Mouse (Mus musculus) forebrain, embryonic 12.5 days (tissue): ENCODE results near the gene Chrm2. TPM values are rescaled to one million over a fixed set of nuclear protein-coding genes. Genes with fewer than 3 reads are reported as not detected.

ENCODE experiments used
- ATAC-seq: fragments of 200-750 bp; cut with Nextera tagmentation; 2 replicates; pipeline ENCODE4 v1.8.0; 2017; ENCODE audit warnings: moderate TSS enrichment; ENCODE audit not compliant: low FRiP score
- H3K27ac ChIP-seq: fragments of 300-500 bp; sonication (generic); 2 replicates; pipeline ENCODE4 v1.5.1; 2016; ENCODE audit warnings: mild to moderate bottlenecking
- H3K27me3 ChIP-seq: fragments of 300-500 bp; sonication (generic); 2 replicates; pipeline ENCODE4 v1.6.1; 2016; ENCODE audit warnings: mild to moderate bottlenecking
- H3K36me3 ChIP-seq: fragments of 300-500 bp; sonication (generic); replicated peaks from 2 replicates; pipeline ENCODE4 v1.6.1; 2016; ENCODE audit warnings: mild to moderate bottlenecking
- H3K4me1 ChIP-seq: fragments of 300-500 bp; sonication (generic); 2 replicates; pipeline ENCODE4 v1.6.1; 2016
- H3K4me2 ChIP-seq: fragments of 300-500 bp; sonication (generic); 2 replicates; pipeline ENCODE4 v1.6.1; 2016; ENCODE audit warnings: mild to moderate bottlenecking, moderate library complexity
- H3K4me3 ChIP-seq: fragments of 300-500 bp; sonication (generic); replicated peaks from 2 replicates; pipeline ENCODE4 v1.5.1; 2016; ENCODE audit warnings: mild to moderate bottlenecking
- H3K9ac ChIP-seq: fragments of 300-500 bp; sonication (generic); 2 replicates; pipeline ENCODE4 v1.6.1; 2016; ENCODE audit warnings: mild to moderate bottlenecking
- H3K9me3 ChIP-seq: fragments of 300-500 bp; sonication (generic); 2 replicates; pipeline ENCODE4 v1.6.1; 2016
- WGBS: fragments of 180-500 bp; shearing (Covaris S2); methylation state at CpG from one replicate; pipeline ENCODE4 v1.1.7; 2016; 5-methylcytosine and 5-hydroxymethylcytosine counted together
- microRNA counts: library from miRNA; unstranded; fragments of <30 nt; microRNA quantifications from one replicate; lab custom pipeline; 2017
- microRNA-seq: library from miRNA; unstranded; fragments of <30 nt; microRNA quantifications from one replicate; pipeline ENCODE4, GENCODE M21; 2017
- polyA plus RNA-seq: library from polyadenylated mRNA; unstranded; fragments of >200 nt; fragmentation: Nextera tagmentation; extraction: Ambion mirVana; gene quantifications from 2 replicates; pipeline ENCODE4 v1.2.1, GENCODE M21; 2016

Gene Chrm2
- polyA plus RNA-seq, 1 experiment from 2014 or later = 0.82 TPM

DNA sequence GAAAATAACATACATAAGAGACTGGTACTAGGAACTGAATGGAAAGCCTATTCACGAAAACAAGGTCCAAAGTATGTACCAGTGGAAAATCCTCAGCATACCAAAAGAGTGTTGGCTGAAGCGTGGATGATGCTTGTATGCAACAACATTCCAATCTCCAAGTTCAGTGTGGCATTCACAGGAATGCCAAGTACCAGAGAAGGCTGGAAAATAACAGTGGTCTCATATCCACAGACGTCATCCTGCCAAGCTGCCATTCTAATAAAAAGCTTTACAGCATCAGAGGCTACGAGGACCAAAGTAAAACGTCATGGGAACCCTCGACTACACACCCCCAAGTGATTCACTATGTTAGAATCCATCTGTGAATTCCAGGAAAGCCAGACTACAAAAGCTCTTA lies 153.4 kb downstream of the Chrm2 start:
- no peak for ATAC-seq
- 85% methylated on average over 6 of the region's 6 CpGs for WGBS
- Histone ChIP-seq H3K27me3 (no peaks in the 10 kb centered on the region), H3K4me2 (no peak overlapping the region), H3K9ac (no peak overlapping the region), H3K4me3 (no peak overlapping the region), H3K36me3 (no peaks in the 10 kb centered on the region), H3K9me3 (no peaks in the 10 kb centered on the region), H3K4me1 (no peaks in the 10 kb centered on the region), H3K27ac (no peak overlapping the region)

GRCm38 (mm10) chr6:36566886-36567285 lies 179.0 kb downstream of the Chrm2 start:
- Histone ChIP-seq H3K4me1 (no peaks in the 10 kb centered on the region), H3K36me3 (no peaks in the 10 kb centered on the region), H3K27me3 (no peaks in the 10 kb centered on the region), H3K4me3 (no peak overlapping the region), H3K9me3 (no peaks in the 10 kb centered on the region), H3K27ac (no peak overlapping the region), H3K4me2 (no peak overlapping the region), H3K9ac (no peak overlapping the region)
- no peak for ATAC-seq
- 79% methylated on average over 2 of the region's 2 CpGs for WGBS

MicroRNAs within 50 kb of the gene (microRNA counts, 519-probe panel; counts per million panel counts)
- microRNA mmu-miR-490 (lab: Ali Mortazavi, UCI) = not detected

Small RNAs within 50 kb of the gene (microRNA-seq; reads per million reads assigned to microRNA genes)
- 8.3 reads per million, percentile 24 among the genes with 10 or more reads in this experiment for gene Mir490
